Mouse (Mus musculus) adrenal gland, adult 18-20 months (tissue): ENCODE measurements at regions not wholly inside any gene's neighbourhood (a gene's known extent, or its start where the extent isn't known, plus 50 kb on each side); places are given as distances from the start of the nearest gene placed in this dataset.

Source experiments
- DNase-seq, 2 experiments: peaks; one replicate each; pipeline ENCODE4 v3.0.0; 2021 to 2022; ENCODE audit warnings: low spot score in 2 of 2

GRCm38 (mm10) chr12:25209333-25209728, 112.4 kb upstream of the Id2 start:
- no peak for DNase-seq

- no peak for DNase-seq
Measured at GRCm38 (mm10) chr12:25208670-25209332, 111.9 kb upstream of the Id2 start.

DNA sequence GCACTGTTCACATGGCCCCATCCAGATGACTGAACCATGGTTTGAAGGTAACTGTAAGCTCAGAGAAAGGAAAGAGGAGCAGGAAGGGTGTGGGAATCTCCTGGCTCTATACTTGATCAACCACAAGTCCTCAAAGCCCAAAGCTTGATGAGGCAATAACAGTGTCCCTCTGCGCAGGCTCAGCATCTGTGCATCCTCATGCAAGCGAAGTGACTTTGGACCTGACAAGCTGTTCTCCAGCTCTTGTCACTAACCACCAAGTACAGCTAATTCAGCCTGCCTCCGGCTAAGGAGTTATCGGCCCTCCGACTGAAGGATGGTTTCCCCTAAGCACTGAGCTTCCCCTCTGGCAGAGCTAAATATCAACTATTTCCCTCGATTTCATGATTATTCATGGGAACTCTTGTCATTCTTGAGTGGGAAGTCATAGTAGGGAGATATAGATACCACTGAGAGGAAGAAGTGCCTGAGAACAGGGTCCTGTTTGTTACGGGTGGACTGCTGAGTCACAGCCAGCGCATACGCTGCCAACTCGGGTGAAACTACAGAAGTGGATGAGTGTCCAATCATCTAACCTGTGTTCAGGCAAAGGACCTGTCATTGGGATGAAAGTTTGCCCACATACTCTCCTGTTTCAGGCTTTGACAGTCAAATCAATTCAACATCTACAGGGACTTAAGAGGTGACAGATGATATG, 106.6 kb upstream of the Id2 start:
- no peak for DNase-seq

- peak in 1 of 2 experiments; percentile 41 for DNase-seq
Measured at GRCm38 (mm10) chr12:25200161-25200560, 103.2 kb upstream of the Id2 start.

DNA sequence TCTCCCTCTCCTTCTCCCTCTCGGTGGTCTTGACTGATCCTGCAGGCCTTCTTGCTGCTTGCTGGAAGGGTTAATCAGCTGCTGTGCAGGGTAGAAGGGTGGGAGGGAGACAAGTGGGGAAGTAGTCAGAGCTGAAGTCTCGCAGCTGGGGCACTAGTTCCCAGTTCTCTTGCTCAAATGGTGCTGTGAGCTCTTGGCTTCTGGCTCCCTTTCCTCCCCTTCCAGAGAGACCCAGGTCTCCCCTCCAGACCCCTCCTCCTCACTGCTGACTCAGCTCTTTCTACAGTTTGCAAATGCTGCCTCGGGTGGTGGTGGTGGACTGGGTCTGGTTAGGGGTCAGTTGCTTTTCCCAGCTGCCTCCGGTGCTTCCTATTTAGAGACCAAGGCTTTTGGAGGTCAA, 100.8 kb upstream of the Id2 start:
- DNase-seq: no peak

- no peak for DNase-seq
Measured at GRCm38 (mm10) chr12:25196022-25196421, 99.1 kb upstream of the Id2 start.

DNA sequence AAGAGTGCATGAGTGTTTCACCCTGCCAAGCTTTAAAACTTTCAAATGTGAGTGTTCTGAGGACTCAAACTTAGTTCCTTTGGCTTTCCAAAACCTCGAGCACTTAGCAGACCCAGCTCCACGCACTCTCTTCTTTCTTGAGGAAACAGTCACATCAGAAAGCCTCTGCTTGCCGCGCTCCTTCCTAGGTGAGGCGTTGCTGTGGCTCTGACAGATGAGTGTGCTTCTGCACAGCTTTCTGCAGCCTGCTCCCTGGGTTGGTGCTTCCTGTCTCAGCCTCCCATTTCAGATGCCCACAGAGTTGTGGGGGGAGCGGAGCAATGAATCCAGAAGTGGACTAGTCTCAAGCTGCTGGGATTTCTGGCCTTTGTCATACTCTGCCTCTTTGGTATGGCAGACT, 95.3 kb upstream of the Id2 start:
- no peak for DNase-seq

DNA sequence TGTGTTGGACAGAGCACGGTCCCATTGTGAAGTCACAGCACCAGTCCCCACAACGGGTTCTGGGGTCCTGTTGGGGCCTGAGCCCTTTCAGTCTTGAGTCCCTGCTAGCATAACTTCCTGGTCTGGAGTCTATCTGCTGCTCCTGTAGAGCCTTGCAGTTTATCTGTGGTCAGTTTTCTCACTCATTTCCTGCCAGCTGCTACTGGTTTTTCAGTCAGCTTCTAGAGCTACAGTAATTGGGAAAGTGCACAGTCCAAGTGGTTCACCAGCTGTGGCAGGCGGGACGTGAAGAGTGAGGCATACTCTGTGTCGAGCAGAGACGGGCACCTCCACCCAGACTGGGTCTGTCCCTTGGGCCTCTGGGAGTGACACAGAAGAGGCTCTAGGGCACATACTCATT, 93.4 kb upstream of the Id2 start:
- no peak for DNase-seq

GRCm38 (mm10) chr12:25189174-25189761, 92.3 kb upstream of the Id2 start:
- DNase-seq: no peak

DNA sequence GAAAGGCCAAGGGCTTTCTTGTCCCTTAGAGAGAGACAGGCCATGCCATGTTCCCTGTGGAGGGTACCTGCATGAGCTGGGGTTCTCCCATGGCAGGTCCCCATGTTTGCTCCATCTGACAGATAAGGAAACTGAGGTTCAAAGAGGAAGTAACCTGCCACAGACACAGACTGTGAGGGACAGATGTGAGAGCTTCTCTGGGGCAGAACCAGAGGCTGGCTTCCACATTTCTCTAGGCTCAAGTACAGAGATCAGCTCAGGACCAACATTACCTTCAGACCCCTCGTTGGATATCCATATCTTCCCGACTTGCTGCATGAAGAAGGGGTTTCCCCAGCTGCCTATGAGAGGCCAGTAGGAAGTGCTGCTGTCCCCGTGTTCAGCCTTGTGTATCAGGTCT, 91.6 kb upstream of the Id2 start:
- DNase-seq: no peak

DNA sequence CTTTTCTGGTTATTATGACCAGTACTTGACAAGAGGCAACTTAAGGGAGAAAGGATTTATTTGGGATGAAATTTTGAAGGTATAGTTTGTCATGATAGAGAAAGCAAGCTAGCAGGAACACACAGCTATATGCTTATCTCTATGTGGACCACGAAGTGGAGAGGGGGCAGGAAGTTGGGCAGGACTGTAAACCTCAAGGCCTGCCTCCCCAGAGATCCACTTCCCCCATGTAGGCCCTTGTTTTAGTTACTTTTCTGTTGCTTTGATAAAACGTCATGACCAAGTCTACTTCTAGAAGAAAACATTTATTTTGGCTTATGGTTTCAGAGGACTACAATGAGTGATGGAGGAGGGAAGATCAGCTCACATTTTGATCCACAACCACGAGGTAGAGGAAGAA, 90.3 kb upstream of the Id2 start:
- DNase-seq: no peak

GRCm38 (mm10) chr12:25182680-25183079, 85.7 kb upstream of the Id2 start:
- DNase-seq: no peak

GRCm38 (mm10) chr12:25181317-25181716, 84.4 kb upstream of the Id2 start:
- DNase-seq: no peak

DNA sequence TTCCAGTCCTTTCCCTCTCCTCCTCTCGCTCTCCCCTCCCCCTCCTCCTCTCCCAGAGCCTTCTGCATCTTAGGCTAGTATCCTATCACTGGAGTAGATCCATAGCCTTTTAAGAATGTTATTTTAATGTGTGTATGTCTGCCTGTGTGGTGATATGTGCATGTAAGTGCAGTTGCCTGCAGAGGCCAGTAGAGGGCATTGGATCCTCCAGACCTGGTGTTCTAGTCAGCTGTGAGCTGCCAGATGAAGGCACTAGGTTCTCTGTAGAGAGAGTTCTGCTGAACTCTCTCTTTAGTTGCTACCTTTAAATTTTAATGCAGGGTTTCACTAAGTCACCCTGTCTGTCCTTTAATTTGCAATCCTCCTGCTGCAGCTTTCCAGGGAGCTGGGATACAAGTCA, 83.9 kb upstream of the Id2 start:
- no peak for DNase-seq

GRCm38 (mm10) chr12:25180289-25180688, 83.3 kb upstream of the Id2 start:
- DNase-seq: no peak

DNA sequence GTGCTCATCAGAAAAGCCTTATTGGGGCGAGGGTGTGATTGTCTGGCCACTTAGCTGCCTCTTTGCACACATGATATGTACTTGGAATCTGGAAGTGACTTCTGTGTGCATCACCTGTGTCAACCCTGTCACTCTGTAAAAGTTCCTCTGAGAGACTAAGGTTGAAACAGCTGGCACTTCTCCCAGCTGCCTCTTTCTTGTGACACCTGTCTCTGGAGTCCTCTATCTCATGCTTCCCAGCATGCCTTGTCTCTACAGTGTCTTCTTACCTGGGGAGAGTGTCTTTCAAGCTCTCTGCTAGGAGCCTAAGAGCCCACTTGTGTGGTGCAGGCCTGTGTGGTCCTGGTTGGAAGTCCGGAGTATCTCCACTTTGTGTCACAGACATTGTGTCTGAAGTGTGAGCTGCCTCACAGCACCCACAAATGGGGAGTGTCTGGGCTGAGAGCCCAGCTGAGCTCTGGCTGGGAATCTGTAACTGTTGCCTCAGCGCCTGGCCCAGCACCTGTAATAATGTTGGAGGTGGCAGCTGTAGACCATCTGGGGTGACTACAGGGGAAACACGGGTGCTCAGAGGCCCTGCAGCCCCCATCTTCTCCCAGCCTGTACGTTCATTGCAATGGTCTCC, 81.7 kb upstream of the Id2 start:
- no peak for DNase-seq

- DNase-seq: no peak
Measured at GRCm38 (mm10) chr12:25177827-25178226, 80.9 kb upstream of the Id2 start.

- no peak for DNase-seq
Measured at GRCm38 (mm10) chr12:25176565-25176964, 79.6 kb upstream of the Id2 start.

DNA sequence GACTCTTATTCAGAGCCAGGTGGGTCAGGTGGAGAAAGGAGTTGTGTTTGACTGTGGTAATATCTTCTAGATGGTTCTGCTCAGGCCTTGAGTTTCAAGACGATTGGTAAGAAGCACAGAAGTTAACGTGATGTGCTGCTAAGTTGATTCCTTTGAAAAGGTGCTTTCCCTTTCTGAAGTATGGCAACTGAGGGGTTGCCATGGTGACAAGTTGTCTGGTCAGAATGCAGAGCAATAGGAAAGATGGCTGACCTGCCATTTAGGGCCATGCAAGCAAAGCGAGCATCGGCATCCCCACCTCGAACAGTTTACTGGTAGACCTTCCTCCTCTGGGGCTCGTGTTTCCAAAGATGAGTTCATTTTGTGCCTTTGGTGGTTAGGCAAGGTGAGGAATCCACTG, 76.1 kb upstream of the Id2 start:
- DNase-seq: no peak

DNA sequence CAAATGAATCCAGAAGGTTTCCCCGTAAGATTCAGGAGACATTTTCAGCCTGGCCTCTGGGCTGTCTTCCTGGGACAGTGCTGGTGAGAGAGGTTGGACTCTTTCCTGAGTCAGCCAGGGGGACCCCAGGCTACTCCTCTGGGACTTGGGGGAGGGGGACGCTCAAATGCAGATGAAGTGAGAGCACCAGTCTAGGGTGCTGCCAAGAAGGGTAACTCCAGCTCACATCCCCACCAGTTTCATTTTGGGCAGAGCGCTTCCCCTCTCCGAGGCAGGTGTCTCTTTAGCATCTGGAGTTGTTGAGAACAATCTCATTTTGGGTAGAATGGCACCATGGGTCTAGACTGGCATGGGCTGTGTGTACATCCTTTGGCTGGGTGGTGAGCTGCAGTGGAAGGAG, 75.5 kb upstream of the Id2 start:
- DNase-seq: no peak

GRCm38 (mm10) chr12:25169611-25170010, 72.7 kb upstream of the Id2 start:
- no peak for DNase-seq

DNA sequence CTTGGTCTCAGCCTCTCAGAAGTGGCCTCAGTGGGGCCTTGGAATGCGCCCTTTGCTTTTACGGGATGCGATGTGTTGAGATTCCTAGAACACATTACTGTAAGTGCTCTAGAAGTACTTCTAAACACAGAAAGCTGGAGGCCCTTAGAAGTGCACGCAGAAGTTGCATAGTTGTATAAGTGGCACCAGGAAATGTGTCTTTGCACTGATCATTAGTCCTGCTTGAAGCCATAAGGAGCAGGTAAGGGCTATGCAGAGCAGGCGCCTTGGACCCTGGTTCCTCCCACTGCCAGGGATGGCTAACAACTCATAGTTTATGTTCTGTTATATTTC, 71.2 kb upstream of the Id2 start:
- no peak for DNase-seq
